Mouse (Mus musculus) frontal cortex, postnatal 25 days (tissue): ENCODE data around the gene Prdm1.

Experiments used
- DNase-seq, 2 experiments: peaks; one replicate each; pipeline ENCODE4 v3.0.0; 2022; ENCODE audit warnings: low spot score in 2 of 2

The Prdm1 gene

GRCm38 (mm10) chr10:44492815-44493525 lies 35.3 kb downstream of the Prdm1 start:
- no peak for DNase-seq

DNA sequence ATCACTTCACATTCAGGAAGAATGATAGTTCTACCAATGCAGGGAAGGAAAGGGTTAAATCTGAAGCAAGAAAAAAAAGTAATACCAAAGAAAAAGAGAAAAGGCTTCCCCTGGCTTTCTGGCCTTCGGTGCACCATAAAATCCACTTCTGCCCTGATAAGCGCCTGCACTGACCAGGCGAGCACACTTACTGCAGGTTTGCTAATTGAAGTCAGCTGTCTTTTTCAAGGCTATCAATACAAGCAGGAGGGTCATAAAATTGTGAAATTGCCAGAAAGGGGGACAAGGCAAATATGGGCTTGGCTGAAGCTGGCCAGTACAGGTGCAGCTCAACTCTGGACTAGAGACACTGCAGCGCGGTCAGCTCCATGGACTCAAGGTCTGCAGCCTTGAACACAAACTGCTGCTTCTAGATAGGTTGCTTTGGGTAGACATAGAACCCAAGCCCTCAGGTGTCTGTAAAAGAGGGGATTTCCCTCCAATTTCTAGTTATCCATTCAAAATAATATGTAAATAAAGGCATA lies 37.3 kb downstream of the Prdm1 start:
- DNase-seq = no peak

GRCm38 (mm10) chr10:44487132-44487531 lies 41.2 kb downstream of the Prdm1 start:
- DNase-seq = no peak

DNA sequence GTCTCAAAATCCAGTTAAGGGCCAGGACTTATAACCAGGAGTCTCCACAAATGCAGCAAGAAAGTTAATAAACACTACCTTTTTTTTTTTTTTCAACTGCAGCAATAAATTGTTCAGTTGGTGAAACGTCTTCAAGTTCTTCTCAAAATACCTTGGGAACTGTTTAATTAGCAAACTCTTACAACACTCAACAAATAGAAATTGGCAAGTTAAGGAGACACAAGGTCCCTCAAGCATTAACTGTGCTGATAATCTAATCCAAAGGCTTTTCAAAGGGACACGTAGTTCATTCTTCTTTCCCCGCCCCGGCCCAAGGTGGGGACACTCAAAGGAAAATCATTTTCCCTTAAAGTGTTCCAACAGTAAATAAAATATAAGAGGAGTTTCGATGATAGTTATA lies 44.2 kb downstream of the Prdm1 start:
- no peak for DNase-seq

- DNase-seq = no peak
Measured at GRCm38 (mm10) chr10:44483116-44483515, 45.2 kb downstream of the Prdm1 start.

DNA sequence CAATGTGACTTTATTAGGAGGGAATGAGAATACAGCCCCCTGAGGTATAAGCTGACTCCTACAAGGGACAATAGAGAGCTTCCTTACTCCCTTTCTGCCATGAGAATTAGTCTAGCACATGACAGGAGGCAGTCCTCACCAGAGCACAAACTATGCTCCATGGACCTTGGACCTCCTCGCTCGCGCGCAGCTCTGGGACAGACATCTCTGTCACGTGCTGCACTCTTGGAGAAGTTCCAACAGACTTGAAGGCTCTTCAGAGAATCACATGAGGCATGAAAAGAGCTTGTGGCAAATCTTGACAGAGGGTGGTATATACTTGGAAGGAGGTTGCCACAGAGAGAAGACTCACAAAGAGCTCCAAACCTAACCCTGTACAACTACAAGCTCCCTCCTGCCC lies 46.9 kb downstream of the Prdm1 start:
- no peak for DNase-seq

GRCm38 (mm10) chr10:44479286-44479685 lies 49.0 kb downstream of the Prdm1 start:
- DNase-seq = no peak

GRCm38 (mm10) chr10:44478091-44478490 lies 50.2 kb downstream of the Prdm1 start:
- no peak for DNase-seq

- DNase-seq = no peak
Measured at GRCm38 (mm10) chr10:44477240-44477639, 51.1 kb downstream of the Prdm1 start.

GRCm38 (mm10) chr10:44476523-44476922 lies 51.8 kb downstream of the Prdm1 start:
- no peak for DNase-seq

GRCm38 (mm10) chr10:44475376-44475775 lies 52.9 kb downstream of the Prdm1 start:
- DNase-seq = no peak

DNA sequence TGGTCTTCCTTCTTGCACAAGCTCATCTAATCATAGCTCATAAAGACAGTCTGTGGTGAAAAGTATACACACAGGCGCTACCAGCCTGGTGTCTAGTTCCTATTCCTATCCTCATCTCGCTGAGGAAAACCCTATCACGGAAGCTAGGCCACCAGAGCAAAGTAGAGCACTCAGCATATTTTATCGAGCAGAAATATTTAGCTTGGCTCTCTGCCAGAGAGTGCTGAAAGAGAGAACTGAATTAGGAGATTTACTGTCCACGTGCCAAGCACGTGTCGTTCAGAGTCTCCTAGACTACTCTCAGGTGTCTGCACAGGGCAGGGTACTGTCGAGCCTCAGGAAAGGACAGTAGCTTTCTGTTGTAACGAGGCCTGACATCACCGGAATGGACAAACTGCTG lies 54.0 kb downstream of the Prdm1 start:
- no peak for DNase-seq

DNA sequence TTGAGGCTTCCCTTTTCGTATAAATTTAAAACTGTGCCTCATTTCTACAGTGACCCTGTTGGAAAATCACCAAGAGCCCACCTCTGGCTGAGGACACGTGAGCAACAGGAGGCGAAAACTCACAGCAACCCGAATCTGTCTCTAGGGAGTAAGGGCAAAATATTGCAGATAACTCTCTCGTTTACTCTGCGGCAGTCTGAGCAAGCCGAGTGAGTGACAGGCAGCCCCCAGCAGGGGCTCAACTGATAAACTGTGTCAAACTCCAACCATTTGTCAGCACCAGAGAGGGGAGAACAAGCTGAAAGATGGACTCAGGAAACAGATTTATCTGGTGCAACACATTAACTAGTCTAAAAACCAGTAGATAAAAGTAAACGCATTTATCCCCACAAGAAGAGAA lies 62.7 kb downstream of the Prdm1 start:
- DNase-seq = no peak

DNA sequence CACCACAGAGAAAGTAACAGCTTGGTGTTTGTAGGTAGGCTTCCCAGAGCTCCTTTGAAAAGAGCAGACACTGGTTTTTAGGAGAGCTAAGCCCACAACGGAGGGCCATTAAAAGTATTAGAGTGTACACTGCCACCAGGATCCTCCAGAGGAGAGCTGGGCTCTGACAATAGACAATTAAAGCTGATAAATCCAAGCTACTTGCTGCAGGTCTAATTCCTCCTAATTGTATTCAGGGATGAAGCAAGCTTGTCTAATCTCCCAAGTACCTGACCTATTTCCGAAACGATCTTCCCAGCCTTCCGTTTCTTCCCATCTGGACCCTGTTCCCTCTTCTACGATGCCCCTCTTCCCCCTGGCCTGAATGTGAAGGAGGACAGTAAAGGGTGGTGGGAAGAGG lies 63.7 kb downstream of the Prdm1 start:
- no peak for DNase-seq

GRCm38 (mm10) chr10:44463856-44464255 lies 64.4 kb downstream of the Prdm1 start:
- DNase-seq = no peak

- no peak for DNase-seq
Measured at GRCm38 (mm10) chr10:44462351-44462750, 66.0 kb downstream of the Prdm1 start.

GRCm38 (mm10) chr10:44461063-44461462 lies 67.2 kb downstream of the Prdm1 start:
- DNase-seq = no peak

DNA sequence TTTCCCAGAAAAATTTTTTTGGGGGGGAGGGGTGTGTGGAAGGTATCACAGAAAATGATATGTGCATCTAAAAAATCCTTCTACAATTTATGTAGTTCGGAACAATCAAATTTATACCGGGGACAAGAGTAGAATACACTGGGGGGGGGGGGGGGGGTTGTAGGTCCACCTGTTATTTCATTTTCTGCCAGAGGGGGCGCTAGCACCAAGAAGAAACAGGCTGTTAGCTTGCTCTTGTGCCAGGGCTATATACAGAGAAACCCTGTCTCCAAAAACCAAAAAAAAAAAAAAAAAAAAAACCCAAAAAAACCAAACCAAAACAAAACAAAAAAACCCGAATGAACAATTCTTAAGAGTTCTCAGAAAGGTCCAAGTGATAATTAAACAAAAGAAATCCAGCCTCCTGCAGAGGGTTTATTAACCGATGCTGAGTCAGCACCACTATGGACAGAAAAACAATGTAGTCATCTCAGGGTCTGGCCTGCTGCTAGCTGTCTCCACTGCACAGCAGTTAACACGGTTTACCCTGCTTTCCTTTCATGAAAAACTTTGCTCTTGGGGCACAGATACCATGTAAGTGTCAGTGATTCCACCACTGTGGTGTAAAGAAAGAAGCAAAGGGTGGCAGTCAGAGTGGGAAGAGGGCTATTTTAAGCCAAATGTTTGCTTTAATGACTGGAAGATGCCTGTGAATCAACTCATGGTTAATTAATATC lies 68.0 kb downstream of the Prdm1 start:
- no peak for DNase-seq

DNA sequence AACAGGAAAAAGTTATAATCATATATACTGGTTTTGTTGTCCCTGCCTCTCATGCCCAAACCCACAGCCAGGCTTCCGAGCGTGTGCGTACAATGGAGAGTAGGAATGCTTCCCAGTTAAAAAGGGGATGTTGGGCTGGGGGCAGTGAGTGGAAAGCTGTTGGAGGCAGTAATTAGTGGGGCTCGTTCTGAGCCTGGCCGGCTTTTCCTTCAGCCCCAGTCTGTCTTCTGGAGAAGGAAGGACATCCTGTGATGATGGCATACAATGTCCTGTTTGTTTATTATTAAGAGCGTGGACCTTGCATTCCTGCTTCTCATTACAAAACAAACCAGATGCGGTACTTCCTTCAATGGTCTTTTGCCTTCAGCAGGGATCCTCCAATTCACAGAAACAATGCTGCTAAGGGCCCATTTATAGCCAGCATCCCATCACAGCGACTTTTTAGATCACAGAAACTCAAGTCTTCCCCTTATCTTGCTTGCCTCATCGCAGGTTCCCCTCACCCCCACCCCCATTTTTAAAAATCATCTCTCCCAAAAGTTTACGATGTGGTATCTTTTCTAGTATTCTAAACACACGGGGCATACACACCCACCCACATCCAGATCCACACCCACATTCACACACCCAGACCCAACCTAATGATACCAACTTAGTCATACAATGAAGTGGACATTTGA lies 68.8 kb downstream of the Prdm1 start:
- DNase-seq = no peak

DNA sequence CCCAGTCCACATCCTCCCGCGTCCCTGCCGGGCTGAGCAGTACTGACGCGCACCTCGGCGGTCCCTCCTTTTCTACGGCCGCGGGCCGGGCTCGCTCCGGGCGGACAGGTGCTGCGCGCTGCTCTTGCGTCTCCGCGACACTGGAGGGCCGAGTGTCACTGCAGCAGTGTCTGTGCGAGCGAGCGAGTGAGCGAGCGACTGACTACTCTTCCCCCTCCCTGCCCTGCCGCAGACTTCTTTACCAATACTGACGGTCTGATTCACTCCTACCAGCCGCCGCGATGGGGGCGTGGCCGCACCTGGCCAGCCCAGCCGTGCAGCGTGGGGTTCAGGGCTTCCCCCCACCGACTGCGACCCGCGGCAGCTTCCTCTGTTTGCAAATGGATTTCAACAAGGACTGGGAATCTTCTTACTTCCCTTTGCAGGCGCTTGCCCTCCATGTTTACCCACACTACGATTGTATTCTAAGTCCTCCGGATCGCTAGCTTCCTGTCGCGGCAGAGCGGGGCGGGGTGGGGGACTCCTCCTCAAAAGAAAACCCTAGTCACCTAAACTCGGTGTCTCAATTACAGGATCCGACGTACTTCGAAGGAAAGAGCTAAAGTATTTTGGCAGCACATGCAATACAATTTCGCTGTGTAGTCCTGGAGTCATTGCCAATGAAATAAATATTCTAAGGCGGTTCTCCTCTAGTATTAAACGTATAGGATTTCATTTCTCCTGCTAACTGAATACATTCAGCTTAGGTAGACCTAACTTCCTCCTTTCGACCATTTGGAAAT lies 69.6 kb downstream of the Prdm1 start:
- DNase-seq = peak; percentile 17 to 26

- no peak for DNase-seq
Measured at GRCm38 (mm10) chr10:44457791-44458533, 70.3 kb downstream of the Prdm1 start.
